Mouse (Mus musculus) NIH3T3 (cell line): ENCODE measurements around the gene Npr1.

Experiments
- DNase-seq: peaks from one replicate; pipeline ENCODE4 v3.0.0-alpha.2; 2012; ENCODE audit warnings: low read depth

Gene Npr1

DNA sequence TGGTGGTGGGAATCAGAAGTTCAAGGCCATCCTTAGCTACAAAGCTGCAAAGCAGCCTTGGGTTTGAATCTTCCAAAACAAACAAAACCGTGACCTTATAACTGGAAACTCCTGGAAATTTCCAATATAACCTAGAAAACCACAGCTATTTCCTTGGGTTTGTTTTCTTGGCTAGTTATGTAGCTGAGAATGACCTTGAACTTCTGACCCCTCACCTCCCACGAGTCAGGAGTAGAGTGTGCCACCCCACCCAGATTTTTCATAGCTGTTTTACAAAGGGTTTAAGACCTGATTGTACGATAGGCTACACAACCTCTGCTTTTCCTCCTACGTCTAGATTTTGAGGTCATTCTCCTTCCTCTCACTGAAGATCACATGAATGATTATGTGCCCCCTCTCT lies 28.5 kb downstream of the Npr1 start:
- peak; percentile 36 for DNase-seq

DNA sequence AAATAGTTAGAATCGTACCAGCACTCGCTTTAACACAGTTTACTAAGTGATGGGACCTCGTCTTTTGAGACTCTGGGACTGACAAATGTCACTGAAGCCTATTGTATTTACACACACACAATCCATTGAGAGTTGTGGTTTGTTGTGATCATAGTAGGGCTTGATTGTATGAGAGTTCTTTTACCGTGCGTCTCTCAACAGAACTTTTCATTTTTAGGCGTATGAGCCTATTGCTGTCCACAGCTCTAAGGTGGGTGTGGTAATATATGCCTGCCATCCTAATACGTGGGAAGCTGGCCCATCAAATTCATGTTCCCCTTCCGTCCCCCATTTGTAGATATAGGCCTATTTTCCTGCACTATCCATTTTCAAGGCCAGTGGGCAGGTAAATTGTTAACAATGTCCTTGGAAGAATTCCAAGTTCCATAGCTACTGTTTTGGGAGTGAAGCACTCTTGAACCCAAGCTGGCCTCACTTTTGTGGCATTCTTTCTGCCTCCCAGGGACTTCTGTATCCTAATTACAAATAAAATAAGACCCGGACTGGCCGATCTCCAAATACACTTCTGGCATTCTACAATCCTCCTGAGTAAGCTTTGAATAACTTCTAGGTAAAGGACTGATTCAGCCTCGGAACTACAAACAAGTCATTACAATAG lies 31.5 kb downstream of the Npr1 start:
- no peak for DNase-seq

DNA sequence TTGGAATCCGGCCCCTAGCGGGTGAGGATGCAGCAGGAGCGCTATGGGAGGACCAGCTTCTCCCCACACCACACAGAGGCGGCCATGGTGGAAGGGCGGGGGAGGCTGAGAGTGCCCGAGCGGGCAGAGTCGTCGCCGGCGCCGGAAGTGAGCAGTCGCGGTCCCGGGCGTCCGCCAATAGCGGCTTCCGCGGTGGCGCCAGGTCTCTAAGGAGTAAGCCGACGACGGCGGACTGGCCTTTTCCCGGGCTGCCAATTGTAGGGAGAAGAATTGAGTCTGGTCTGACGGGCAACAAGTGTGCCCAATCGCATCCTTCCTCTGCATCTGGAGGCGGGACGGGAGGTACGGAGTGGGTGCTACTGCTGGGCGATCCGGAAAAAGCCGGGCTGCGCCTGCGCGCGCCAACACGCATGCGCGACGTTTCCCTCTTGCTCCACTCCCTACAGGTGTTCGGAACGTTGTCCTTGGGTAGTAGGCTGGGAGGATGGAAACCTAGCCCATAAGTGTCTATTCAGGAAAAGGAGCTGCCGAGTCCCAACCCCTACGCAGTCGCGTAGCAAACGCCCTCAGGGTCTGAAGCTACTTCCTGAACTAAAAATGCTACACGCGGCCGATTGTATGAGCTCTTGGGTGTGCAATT lies 32.2 kb downstream of the Npr1 start, which contains the start of gene Ints3:
TSS of gene Ints3 (minus strand) at position 242 of the 640 bp plus-strand sequence.
- DNase-seq: peak; percentile 99

DNA sequence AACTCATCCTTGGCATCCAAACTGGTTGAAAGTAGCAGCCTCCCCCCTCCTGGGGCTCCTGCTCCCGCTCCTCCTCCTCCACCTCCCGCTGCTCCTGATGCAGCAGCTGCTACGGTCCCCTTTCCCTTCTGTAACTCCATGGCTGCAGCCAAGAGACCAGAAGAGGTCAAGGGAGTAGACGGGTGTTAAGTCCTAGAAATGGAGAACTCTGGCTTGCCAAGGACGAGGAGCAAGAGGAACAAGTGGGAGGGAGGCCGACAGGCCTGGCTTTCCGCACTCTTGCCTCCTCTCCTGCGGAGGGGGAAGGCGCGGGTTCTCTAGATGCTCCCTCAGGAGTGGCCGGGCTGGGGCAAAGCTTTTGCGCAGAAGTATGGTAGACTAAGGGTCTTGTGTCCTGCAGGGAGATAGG lies 32.9 kb downstream of the Npr1 start:
- no peak for DNase-seq

DNA sequence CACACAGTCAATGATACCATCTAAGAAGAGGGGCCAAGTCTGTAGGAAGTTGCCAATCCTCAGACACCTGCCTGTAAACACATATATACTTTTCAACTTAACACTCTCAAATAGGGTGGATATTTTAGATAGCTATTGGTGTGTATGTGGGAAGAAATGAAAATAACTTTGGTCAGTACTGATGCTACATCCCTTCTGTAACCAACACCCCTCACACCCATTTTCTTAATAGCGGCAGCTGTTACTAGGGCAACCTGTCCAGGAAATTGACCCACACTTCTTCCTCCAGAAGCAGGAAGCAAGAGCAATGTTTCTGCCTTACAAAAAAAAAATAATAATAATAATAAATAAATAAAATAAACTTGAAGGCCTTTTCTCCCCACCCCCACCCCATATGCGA lies 33.3 kb downstream of the Npr1 start:
- DNase-seq: no peak

DNA sequence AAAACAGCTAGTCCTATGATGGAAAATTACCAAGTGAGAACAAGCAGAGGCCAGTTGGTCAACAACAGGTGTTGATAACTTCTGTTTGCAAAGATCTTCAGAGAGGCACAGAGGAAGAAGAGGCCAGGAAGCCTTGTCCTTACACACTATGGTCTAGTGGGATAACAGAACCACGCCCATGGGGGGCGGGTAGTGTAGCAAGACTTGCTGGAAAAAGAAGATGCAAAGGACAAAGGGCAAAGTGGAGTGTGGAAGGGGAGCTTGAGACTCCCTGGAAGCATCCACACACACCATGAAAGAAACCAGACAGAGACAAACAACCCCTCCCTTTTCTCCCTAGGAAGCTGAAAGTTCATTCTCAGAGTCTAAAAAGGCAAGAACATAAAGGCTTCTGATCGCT lies 36.1 kb downstream of the Npr1 start:
- no peak for DNase-seq

DNA sequence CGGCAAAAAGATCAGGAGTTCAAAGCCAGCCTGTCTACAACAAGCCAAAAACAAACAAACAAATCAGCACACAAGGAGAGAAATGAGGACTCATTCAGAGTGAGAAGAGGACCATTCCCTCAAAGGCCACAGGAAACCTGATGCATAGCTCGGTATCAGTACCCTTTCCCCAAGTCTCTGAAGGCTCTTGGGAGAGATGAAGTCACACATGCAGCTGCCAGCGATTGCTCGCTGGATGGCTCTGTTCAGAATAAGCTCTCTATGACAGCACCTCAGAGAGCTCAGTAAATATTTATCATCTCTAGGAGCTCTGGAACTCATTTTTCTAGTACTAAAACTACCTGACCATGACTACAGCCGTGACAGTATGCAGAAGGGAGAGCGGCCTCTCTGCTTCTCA lies 37.5 kb downstream of the Npr1 start:
- peak; percentile 50 for DNase-seq

DNA sequence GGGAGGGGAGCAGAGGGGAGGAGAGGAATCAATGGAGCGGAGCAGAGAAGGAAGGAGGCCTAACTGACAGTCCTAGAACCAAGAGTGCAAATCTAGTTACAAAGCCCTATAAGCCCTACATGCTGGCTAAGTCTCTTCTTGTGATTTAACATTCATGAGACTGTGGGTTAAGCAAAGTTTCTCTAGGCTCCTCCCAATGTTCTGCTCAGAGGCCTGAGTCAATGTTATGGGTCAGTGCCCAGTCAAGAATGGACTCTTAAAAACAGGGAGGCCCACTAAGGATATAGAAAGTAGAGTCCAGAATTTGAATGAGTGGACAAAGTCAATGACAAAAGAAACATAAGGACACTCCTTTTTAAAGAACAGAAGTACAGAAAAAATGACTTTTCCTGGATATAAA lies 38.1 kb downstream of the Npr1 start:
- peak; percentile 87 for DNase-seq

DNA sequence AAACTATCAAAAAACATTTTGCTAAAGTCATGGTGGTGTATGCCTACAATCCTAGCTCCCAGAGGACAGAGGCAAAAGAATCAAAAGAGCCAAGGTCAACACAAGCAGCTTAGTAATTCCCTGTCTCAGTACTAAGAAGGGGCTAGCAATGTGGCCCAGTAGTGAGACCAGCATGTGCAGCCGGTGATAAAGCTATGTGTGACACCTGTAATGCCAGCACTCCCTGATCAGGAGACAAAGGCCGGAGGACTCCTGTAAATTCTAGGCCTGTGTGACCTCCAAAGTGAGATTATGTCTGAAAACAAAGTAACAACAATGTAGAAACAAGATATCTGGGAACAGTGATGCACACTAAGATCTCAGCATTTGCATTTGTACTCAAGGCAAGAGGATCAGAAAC lies 40.2 kb downstream of the Npr1 start:
- no peak for DNase-seq

DNA sequence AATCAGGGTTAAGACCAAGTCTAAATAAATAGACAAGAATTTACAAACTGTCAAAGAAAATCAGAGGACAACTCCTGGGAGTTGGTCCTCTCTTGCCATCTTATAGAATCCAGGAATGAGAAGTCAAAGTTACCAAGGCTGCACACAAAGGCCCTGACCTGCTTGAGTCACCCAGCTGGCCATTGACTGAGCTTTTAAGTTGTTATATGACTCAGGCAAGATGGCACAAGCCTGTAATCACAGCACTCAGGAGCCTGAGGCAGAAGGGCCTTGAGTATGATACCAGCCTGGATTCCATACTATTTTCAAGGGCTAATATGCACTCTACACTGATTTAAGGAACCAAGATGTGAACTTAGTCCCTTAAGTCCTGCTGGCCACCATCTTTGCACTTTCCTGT lies 42.1 kb downstream of the Npr1 start:
- DNase-seq: no peak

DNA sequence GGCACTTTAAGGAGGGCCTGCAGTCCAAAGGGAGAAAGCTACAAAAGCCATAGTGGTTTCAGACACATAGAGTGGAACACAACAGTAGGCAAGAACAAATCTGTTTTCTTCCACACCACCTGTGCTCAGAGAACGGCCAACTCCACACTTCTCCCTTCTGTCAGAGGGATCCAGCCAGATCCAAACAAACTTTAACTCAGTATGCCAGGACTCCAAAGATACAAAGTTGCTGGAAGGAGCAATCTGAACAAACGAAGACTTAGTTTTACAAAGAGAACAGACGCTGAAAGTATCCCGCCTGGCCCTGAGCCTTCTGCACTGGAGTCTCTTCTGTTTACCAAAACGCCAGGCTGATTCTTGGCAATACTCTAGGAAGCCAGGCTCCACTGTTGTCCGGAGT lies 45.0 kb downstream of the Npr1 start:
- no peak for DNase-seq

DNA sequence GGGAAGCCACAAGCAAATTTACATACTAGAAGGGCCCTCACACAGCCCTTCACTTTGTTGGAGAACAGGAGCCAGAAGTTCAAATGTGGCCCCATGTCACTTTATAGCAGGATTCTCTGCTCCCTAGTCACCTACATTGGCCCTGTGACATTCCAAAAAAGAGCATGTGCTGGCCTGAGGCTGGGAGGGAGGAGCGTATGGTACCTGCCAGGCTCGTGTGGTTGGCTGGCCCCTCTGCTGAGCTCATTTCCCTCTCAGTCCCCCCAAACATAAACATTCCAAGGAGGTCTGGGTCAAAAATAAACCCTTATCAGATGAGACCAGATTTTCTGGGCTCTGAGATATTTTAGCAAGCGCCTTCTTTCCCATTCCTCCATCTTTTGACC lies 52.7 kb downstream of the Npr1 start:
- DNase-seq: no peak

DNA sequence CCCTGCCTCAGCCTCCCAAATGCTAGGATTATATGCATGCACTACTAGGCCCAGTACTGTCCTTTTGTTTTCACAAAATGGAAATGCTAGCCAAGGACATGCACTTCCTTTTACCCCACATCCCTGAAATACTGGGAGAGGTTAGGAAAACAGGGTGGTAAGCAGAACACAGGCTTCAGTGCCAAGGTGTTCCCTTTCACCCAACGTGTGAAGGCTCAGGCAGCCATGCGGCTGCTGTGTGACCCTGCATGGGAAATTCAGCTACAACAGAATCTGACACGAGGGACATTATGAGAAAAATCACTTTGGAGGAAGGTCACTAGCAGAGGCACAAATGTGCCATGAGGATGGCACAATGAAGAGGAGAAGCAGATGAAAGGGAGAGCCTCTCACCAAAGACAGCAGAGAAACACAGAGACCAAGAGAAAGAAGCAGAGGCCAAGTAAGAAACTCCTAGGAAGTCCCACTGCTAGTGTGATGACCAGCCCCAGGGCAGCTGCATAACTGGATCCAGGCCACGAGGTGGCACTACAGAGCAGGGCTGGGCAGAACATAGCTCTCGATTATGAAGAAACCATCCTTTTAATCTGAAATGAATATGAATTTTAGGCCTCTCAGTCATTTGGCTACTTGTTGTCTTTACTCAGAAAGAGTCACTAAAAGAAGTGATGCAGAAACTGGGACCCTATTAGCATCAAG lies 53.2 kb downstream of the Npr1 start:
- DNase-seq: peak; percentile 89

DNA sequence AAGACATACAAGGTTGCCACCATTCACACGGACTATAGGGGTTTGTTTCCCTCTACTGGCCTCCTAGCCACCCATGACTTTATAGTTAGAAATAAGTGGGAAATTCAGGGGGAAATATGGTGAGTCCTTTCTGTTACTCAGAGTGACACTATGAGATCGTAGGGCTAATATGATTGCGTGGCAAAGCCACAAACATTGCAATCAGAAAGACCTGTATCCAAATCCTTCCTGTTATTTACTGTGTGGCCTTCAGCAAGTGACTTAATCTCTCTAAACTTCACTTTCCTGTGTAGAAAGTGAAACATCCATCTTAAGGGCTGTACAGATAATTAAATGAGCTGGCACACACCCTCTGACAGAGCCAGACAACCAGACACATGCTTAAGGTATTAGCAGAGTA lies 56.9 kb downstream of the Npr1 start:
- no peak for DNase-seq

DNA sequence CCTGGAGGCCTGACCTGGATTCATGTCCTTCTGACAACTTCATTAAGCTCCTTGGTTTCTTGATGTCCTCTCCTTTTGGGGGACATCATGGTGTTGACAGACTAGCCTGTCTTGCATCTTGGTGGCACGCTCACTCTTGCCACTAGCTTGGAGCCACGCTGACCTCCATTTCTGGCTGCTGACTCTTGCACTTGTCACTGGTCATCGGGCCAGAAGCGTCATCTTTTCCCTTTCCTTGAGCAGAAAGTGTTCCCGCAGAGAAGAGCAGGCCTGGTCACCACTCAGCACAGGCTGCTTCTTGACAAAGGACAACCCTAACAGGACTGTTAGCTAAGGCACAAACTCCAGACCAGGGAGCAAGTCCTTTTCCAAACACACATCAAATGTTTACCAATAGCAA lies 59.3 kb downstream of the Npr1 start:
- DNase-seq: no peak

DNA sequence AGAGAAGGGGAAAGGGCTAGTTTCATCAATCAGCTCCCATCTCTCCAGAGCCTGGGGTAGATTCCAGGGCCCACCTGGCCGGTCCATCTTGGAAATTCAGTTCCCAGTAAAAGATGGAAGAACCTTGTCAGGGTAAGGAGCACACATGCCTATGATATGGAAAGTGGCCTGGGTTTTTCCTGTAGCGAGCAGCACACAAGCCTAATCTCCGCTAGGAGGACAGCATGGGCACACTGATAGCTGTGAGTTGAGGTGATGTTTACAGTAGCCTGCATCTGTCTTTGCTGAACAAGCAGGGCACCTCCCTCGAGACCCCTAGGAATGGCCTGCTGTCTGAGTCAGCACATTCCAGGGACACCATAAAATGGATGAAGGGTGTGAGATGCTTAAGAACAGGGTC lies 61.1 kb downstream of the Npr1 start:
- no peak for DNase-seq

DNA sequence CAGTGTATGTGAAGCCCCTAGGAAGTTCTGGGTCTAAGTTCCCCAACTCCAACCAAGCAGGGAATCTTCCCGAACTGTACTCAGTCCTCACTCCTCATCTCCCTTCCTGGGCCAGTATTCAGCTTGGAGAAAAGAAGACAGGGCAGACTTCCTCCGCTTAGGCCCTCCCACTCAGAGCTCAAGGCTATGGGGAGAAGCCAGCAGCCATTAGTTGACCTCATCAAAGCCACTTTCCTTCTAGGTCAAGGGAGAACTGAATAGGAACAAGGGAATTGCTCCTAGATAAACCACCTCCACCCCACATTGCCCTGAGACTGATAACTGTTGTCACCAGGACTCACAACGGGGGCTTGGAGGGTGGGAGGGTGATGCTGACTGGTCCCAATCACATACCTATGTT lies 61.5 kb downstream of the Npr1 start:
- DNase-seq: no peak

DNA sequence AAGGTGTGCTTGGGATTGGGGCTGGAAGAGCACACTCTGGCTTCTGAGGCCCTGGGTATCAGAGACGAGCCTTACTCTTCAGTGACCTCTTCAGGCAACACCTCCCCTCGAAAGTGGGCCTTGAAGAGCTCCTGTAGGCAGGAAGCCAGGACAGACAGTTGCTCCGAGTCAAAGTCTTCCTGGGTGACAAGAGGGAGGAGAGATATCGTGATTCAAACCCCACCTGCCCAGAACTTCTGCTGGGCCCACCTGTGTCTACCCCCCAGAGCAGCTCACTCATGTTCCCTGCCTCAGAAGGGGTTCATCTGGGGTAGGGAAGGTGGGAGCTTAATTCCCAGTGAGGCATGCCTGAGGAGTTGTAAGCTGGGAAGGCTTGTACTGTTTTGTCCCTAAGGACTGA lies 64.7 kb downstream of the Npr1 start:
- no peak for DNase-seq
